Mouse (Mus musculus): ENCODE data around the gene Gm49721. TPM values are rescaled to one million over a fixed set of nuclear protein-coding genes. Genes with fewer than 3 reads are reported as not detected.
"Not testable (repeated sequence)": the region's sequence is repeated elsewhere in the genome, so short reads cannot be mapped to it uniquely, and the experiment has no call there.

Gene Gm49721
- polyA plus RNA-seq, 1 experiment from 2014 or later, result not detected

DNA sequence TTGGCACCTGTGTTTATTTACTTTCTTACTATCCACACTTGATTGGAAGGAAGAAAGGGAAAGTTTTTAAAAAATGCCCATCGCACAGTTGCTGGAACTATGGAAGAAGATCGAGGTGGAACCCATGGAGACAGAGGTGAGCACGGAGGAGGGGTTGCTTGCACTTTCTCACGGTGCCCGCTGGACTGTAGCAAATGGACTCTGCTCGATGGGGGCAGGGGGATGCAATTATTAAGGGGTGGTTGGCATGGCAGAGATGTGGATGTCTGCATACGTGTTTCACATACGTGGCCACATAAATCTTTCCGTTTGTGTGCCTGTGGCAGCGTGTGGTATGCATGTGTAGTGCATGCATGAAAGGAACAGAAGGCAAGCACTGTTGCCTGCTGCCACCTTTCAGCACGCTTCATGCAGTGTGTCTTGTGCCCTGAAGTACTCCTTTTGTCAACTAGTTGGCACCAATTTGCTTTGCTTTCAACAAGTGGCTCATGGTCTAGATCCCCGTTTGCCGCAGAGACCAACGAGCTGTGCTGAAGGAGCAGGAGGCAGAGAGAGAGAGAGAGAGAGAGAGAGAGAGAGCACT is 47.2 kb downstream of the Gm49721 start:
- not testable (repeated sequence) for H3K4me1 ChIP-seq
- 50% methylated on average over 3 of the region's 14 CpGs for WGBS

DNA sequence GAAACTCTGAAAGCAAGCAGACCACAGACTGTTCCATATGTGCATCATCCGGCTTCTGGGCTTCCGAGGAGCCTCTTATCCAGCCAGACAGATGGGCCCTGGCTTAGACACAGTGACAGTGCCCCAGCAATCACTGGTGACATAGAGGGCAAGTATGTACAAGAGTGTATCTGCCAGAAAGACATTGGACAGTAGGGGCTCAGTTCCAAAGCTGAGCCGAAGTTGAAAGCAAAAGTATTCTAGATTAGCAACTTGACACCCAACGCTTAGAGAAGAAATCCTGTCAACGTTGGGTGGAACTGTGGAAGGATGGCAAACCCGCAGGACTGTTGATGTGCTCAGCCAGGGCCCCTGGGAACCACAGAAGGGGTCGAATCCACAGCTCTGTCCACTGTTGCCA is 51.5 kb downstream of the Gm49721 start:
- H3K27ac ChIP-seq (replicated peaks); H3K4me1 ChIP-seq; ATAC-seq (ENCODE audit: insufficient number of reproducible peaks, low FRiP score, low TSS enrichment, low read depth); H3K9ac ChIP-seq; H3K4me2 ChIP-seq (replicated peaks); H3K9me3 ChIP-seq (replicated peaks); H3K36me3 ChIP-seq; H3K4me3 ChIP-seq (replicated peaks); H3K27me3 ChIP-seq: not testable (repeated sequence)
- WGBS, result 45% methylated on average over 6 of the region's 7 CpGs

More for the DNA sequence above, 47.2 kb downstream of the Gm49721 start:
- H3K4me3 ChIP-seq (replicated peaks); H3K27ac ChIP-seq (replicated peaks); H3K9me3 ChIP-seq (replicated peaks); H3K27me3 ChIP-seq; ATAC-seq (ENCODE audit: insufficient number of reproducible peaks, low FRiP score, low TSS enrichment, low read depth); H3K9ac ChIP-seq; H3K36me3 ChIP-seq; H3K4me2 ChIP-seq (replicated peaks): not testable (repeated sequence)

- not testable (repeated sequence) for H3K9me3 ChIP-seq (replicated peaks); H3K27ac ChIP-seq (replicated peaks); H3K4me3 ChIP-seq (replicated peaks); H3K4me2 ChIP-seq (replicated peaks); H3K4me1 ChIP-seq; H3K27me3 ChIP-seq; ATAC-seq (ENCODE audit: insufficient number of reproducible peaks, low FRiP score, low TSS enrichment, low read depth); H3K36me3 ChIP-seq; H3K9ac ChIP-seq
- 48% methylated on average over 3 of the region's 6 CpGs for WGBS
Measured at GRCm38 (mm10) chr17:7030622-7031174, 52.0 kb downstream of the Gm49721 start.

DNA sequence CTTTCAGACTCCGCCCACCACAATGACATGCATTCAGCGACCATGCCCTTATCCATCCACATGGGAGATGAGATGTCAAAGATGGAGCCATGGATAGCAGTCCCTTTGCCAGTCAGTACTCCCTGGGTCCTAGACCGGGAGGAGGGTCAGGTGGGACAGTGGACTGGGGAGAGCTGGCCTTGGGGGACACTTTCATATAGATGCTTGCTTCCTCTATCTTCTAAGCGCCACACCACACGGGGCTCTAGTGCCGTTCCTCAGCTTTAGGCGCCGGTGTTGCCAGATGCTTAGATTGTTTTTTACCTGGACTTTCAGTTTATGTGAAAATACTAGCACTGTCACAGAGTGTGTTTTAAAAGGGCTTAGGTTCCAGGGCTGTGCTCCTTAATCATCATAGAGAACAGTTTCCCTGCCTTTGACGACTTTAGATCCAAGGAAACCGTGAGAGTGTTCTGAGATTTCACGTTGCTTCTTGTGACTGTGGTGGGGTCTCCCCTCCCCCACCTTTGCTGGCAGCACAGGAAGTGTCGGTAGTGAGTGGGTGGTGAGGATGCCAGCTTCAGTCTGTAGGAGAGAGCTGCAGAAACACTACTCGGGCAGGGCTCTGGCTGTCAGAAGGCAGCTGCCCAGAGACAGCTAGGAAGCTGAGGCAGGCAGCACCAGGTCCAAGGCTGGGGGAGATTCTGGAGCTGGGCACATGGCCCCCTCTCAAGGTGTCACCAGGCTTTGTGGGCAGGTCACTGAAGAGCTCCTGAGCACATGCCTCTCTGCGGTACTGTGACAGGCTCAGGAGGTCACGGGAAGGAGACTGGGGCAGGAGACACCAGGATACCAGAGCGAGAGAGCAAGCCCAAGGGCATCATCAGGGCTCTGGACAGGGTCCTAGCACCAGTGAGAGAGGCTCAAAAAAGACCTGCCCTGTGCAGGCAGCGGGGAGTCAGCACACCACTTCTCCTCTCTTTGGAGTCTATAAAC is 54.8 kb downstream of the Gm49721 start:
- H3K4me2 ChIP-seq (replicated peaks); H3K4me1 ChIP-seq; H3K27ac ChIP-seq (replicated peaks); H3K9ac ChIP-seq; H3K27me3 ChIP-seq; H3K36me3 ChIP-seq; H3K9me3 ChIP-seq (replicated peaks); H3K4me3 ChIP-seq (replicated peaks); ATAC-seq (ENCODE audit: insufficient number of reproducible peaks, low FRiP score, low TSS enrichment, low read depth): not testable (repeated sequence)
- 50% methylated on average over 3 of the region's 17 CpGs for WGBS

GRCm38 (mm10) chr17:7068997-7069539 is 90.4 kb downstream of the Gm49721 start:
- not testable (repeated sequence) for H3K4me1 ChIP-seq; H3K36me3 ChIP-seq; H3K9me3 ChIP-seq (replicated peaks); ATAC-seq (ENCODE audit: insufficient number of reproducible peaks, low FRiP score, low TSS enrichment, low read depth); H3K4me2 ChIP-seq (replicated peaks); H3K27me3 ChIP-seq; H3K4me3 ChIP-seq (replicated peaks); H3K27ac ChIP-seq (replicated peaks); H3K9ac ChIP-seq
- 58% methylated on average over 2 of the region's 4 CpGs for WGBS

DNA sequence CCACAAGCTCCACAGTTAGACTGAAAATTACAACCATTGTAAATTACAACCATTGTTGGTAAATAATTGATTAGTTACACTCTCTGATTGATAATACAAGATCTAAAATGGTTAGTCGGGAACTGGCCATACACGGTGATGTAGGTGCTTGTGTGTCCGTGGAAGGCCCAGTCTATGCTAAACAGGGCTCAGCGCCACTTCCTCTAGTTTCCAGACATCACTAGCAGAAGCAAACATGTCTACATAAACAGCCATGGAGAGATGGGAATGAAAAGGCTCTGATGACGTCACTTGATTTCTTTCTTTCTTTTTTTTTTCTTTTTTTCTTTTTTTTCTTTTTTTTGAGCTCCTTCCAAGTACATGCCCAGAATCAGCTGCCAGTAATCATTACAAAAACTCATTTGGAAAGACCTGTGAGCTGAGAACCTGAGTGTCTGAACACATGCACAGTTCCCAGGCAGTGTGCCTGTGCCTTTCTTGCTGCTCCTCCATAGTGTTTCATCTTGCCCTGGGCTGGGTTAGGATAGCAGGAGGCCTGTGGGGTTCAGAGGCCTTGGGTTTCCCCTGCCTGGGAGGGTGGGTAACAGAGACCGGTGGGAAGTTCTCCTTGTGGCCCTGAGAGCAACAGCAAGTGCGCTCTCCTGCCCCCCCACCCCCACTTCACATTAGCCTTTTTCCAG is 91.0 kb downstream of the Gm49721 start:
- not testable (repeated sequence) for H3K4me1 ChIP-seq; H3K4me3 ChIP-seq (replicated peaks); H3K9ac ChIP-seq; ATAC-seq (ENCODE audit: insufficient number of reproducible peaks, low FRiP score, low TSS enrichment, low read depth); H3K9me3 ChIP-seq (replicated peaks); H3K27ac ChIP-seq (replicated peaks); H3K27me3 ChIP-seq; H3K4me2 ChIP-seq (replicated peaks); H3K36me3 ChIP-seq
- WGBS, result 70% methylated on average over 7 of the region's 7 CpGs

GRCm38 (mm10) chr17:7074494-7074893 is 95.8 kb downstream of the Gm49721 start:
- H3K27ac ChIP-seq (replicated peaks); H3K9ac ChIP-seq; H3K27me3 ChIP-seq; ATAC-seq (ENCODE audit: insufficient number of reproducible peaks, low FRiP score, low TSS enrichment, low read depth); H3K4me1 ChIP-seq; H3K4me3 ChIP-seq (replicated peaks); H3K36me3 ChIP-seq; H3K4me2 ChIP-seq (replicated peaks); H3K9me3 ChIP-seq (replicated peaks): not testable (repeated sequence)
- WGBS, result 32% methylated on average over 3 of the region's 3 CpGs

GRCm38 (mm10) chr17:7075519-7075918 is 96.8 kb downstream of the Gm49721 start:
- H3K4me1 ChIP-seq; ATAC-seq (ENCODE audit: insufficient number of reproducible peaks, low FRiP score, low TSS enrichment, low read depth); H3K27me3 ChIP-seq; H3K4me3 ChIP-seq (replicated peaks); H3K9me3 ChIP-seq (replicated peaks); H3K27ac ChIP-seq (replicated peaks); H3K9ac ChIP-seq; H3K36me3 ChIP-seq; H3K4me2 ChIP-seq (replicated peaks): not testable (repeated sequence)
- 86% methylated on average over 5 of the region's 6 CpGs for WGBS

GRCm38 (mm10) chr17:7079558-7079957 is 100.9 kb downstream of the Gm49721 start:
- not testable (repeated sequence) for ATAC-seq (ENCODE audit: insufficient number of reproducible peaks, low FRiP score, low TSS enrichment, low read depth); H3K4me1 ChIP-seq; H3K27ac ChIP-seq (replicated peaks); H3K9ac ChIP-seq; H3K4me3 ChIP-seq (replicated peaks); H3K36me3 ChIP-seq; H3K4me2 ChIP-seq (replicated peaks); H3K27me3 ChIP-seq; H3K9me3 ChIP-seq (replicated peaks)
- WGBS, result 0% methylated on average over 1 of the region's 4 CpGs

- H3K9ac ChIP-seq; H3K27me3 ChIP-seq; H3K4me3 ChIP-seq (replicated peaks); H3K4me2 ChIP-seq (replicated peaks); H3K27ac ChIP-seq (replicated peaks); H3K9me3 ChIP-seq (replicated peaks); H3K4me1 ChIP-seq; ATAC-seq (ENCODE audit: insufficient number of reproducible peaks, low FRiP score, low TSS enrichment, low read depth); H3K36me3 ChIP-seq: not testable (repeated sequence)
- no CpG with 5 or more reads among the region's 5 CpGs for WGBS
Measured at GRCm38 (mm10) chr17:7084523-7084922, 105.8 kb downstream of the Gm49721 start.

Measured in embryonic facial prominence, embryonic 15.5 days (tissue).